Mouse (Mus musculus): ENCODE results near the gene Rac3.
"Not testable (repeated sequence)": the region's sequence is repeated elsewhere in the genome, so short reads cannot be mapped to it uniquely, and the experiment has no call there.

The Rac3 gene

DNA sequence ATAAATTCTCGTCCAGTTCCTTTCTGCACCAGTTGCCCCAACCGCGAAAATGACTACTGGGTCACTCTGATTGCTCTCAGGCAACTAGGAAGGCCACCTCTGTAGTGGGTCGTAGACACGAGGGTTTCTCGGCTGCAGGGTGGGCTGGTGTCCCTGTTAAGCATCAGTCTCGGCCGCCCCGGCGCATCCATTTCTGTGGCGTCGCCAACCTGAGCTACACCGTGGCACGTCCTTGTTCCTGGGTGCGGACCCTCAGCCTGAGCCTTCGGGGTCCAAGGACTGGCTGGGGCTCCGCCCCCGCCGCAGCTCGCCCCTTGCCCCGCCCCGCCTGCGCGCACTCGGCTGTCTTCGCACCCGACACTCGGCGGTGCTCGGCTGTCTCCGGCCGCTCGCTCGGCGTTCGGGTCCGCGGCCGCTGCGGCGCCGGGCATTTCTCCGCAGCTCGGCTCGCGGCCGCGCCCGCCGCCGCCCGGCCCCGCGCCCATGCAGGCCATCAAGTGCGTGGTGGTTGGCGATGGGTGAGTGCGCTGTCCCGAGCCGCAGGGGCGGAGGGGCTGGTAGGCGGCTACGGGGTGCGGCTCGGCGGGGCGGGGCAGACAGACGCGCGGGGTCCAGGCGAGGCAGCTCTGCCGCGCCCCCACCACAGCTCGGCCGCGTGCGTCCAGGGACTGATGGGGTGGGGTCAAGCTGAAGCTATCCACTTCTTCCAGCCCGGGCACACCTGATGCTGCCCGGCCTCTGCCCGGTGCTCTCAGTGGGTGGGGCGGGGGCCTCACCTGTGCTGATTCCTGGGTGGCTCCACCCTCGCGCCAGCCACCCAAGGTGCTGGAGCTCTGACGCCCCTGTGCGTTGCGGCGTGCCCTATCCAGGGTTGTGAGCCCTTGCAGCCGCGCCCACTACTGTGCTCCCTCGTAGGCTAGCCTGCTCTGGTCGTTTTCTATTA lies at the start of gene Rac3:
Gene Rac3 (plus strand): TSS at position 347 of the 943 bp plus-strand sequence.
- DNase-seq = peak; percentile 88

DNA sequence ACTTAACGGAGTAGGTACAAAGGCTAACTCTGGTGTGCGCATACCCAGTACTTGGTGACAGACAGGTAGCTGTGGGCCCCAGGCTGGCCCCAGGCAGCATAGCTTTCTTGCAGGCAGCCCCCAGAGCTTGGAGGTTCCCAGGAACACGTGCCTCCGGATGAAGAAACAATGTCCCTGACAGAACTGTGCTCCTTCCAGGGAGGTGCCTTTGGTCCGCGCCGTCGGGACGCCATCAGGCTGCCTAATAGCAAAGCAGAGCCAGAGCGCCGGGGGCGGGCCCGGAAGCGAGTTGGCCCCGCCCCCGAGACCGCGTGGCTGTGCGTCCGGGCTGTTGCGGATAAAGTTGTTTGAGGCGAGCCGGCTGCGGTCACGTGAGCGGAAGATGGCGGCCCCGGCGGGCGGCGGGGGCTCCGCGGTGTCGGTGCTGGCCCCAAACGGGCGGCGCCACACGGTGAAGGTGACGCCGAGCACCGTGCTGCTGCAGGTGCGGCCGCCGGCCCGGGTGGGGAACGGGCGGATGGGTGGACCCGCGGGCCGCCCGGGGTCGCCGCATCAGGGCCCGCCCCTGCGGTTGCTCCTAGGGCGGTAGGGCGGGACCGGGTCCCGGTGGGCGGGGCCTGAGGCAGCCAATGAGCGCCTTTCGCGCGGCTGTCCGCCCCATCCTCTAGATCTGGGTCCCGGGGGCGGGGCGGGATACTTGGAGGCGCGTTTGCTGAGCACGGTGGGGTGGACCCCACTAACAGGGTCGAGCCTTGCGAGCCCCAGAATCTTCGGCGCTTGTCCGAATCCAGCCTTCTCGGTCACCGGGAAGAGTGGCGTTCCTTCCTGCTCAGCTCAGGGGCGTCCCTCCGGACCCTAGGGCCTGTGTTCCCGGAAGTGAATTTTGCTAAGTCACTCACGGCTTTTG lies 48.3 kb upstream of the Rac3 start, which contains the start of gene Aspscr1:
Gene Aspscr1 (plus strand): TSS at position 287 of the 907 bp plus-strand sequence.
- peak; percentile 99 for DNase-seq

- DNase-seq = no peak
Observed at GRCm38 (mm10) chr11:120673594-120674122, 47.6 kb upstream of the Rac3 start.

GRCm38 (mm10) chr11:120675875-120676274 lies 45.4 kb upstream of the Rac3 start:
- DNase-seq = not testable (repeated sequence)

- no peak for DNase-seq
Observed at GRCm38 (mm10) chr11:120676951-120677350, 44.3 kb upstream of the Rac3 start.

GRCm38 (mm10) chr11:120679909-120680308 lies 41.4 kb upstream of the Rac3 start:
- peak; percentile 67 for DNase-seq

- DNase-seq = no peak
Observed at GRCm38 (mm10) chr11:120682683-120683082, 38.6 kb upstream of the Rac3 start.

- no peak for DNase-seq
Observed at GRCm38 (mm10) chr11:120683536-120683935, 37.7 kb upstream of the Rac3 start.

GRCm38 (mm10) chr11:120684086-120684485 lies 37.2 kb upstream of the Rac3 start:
- DNase-seq = no peak

- DNase-seq = no peak
Observed at GRCm38 (mm10) chr11:120684660-120685059, 36.6 kb upstream of the Rac3 start.

GRCm38 (mm10) chr11:120686650-120687272 lies 34.5 kb upstream of the Rac3 start:
- DNase-seq = no peak

- DNase-seq = no peak
Observed at GRCm38 (mm10) chr11:120689365-120689764, 31.9 kb upstream of the Rac3 start.

DNA sequence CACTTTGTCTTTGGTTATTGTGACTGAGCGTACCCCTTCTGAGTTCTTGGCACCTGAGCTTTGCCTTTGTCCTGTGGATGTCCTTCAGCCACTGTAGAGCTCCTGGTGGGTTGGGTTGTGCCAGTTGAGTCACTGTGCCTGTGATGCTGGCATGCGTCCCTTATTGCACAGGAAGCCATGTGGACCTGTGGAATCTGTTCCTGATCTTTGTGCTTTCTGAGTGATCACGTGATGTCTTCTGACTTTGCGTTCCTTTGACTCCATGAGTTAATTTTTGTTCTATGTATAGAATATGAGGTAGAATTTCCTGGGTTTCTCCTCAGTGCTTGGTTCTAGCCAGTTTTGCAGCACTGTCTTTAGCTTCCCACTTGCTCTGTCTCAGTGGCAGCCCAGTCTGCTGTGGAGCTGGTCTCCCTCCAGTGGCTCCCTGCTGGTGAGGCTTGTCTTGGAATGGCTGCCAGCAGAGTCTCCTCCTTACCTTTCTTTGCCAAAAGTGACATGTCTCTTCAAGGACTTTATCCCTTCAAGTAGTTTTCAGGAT lies 28.7 kb upstream of the Rac3 start:
- DNase-seq = no peak

GRCm38 (mm10) chr11:120693461-120693860 lies 27.8 kb upstream of the Rac3 start:
- no peak for DNase-seq

DNA sequence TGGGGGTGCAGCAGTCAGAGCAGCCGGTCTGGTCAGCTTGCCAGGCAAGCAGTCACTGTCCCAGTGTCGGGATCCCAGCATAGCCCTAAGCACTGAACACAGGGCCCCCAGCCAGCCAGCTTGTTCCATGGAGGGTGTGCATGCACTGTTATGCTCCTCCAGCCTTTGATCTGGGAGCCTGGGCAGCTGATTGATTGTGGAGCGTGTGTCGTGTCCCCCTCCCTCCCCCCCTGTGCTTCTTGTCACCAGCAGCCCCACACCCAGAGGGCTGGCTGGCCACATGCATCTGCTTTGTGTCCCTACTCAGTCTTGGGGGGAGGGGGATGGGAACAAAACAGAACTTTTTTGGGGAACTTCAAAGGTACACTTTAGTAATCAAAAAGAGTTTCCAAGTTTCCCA lies 26.1 kb upstream of the Rac3 start:
- no peak for DNase-seq

DNA sequence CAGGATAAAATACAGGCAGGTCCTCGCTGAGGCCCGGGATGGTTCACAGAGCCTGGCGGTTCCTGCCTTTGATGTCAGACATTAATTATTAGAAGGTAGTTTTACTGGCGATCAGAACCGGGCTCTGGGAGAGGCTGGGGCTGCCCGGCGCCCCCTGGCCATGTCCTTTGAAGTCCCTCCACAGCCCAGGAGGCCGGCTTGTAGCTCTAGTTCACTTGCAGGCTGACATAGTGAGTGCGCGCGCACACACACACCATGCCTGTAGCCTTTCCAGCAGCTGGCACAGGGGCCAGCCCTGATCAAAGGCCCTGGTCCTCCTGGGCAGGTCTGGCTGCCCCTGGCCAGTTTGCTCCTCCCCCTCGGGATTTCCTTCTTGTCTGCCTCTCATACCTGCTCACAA lies 25.6 kb upstream of the Rac3 start:
- DNase-seq = peak; percentile 72

DNA sequence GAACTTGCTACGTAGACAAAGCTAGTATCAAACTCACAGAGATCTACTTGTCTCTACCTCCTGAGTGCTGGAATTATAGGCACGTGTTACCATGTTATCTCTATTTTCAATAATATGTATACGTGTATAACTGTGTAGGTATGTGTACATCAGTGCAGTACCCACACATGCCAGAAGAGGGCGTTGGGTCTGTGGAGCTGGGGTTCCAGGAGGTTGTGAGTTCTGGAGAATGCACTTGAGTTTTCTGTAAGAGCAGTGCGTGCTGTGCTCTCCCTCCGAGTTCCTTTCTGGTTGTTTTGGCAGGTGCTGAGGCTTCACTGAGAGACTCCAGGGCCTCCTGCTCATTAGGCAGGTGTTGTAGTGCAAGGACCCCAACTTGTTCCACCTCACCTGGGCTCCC lies 24.7 kb upstream of the Rac3 start:
- DNase-seq = no peak

DNA sequence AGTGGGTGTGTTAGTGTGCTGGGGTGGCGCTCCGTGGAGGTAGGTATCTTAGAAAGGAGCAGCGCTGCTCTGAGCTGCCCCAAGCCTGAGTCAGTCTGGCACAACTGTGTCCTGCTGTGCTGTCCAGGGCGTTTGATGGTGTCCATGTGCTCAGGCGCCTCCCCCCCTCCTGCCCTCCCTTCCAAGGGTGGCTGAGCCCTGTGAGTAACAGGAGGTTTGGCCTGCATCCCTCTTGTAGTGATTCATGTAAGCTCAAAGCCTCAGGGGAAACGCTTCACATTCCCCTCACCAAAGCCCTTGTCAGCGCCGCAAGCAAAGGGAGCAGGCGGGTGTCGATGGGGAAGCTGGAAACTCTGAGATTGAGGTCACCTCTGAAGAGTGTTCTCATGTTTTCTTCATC lies 23.5 kb upstream of the Rac3 start:
- peak; percentile 58 for DNase-seq

DNA sequence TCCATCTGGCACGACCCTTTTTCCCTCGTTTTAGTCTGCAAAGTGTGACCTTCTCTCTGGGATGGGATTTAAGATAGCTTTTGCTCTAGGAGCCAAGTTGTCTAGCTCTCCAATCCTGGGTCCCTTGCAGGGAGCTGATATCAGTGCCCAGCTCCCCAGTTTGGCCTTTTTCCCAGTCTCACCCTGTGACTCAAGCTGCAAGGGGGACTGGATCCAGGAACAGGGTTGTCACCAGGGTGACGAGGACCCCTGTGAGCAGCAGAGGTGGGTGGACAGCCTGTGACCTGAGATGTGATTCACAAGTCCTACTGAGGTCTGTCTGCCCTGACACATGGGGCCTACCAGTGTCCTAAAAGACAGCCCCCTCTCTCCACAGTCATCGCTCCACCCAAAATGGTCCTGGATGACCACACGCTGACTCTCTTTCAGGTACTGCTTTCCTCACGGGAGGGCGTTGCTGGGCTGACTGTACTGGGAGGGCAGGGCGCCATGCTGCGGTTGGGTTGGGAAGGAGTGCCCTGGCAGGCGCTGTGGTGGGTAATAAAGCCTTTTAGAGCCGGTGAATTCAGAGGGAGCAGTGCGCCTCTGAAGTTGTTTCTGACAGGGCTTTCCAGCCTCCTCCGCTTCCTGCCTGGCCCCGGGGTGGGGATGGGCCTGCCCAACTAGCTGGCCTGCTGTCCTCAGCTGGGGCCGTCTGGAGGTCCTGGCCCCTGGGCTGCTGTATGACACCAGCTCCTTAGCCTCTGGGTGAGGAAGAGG lies 17.4 kb upstream of the Rac3 start:
- no peak for DNase-seq

GRCm38 (mm10) chr11:120704486-120705325 lies 16.6 kb upstream of the Rac3 start:
- DNase-seq = peak; percentile 8

DNA sequence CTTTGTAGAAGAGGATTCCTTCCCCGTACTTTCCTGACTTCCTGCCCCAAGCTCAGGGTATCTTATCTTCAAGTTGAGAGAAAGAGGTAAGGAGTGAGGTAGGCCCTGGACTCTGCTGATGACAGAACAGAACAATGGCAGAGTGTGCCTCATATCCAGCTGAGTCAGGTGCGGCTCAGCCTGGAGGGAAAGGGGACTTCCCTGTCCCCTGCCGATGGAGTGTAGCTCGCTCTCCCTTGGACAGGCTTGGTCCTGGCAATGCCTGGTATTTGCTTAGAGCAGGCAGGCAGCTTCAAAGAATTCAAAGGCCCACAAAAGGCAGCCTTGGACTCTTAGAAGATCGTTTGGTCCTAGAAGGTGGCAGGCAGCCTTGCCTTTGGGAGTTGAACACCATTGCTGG lies 15.2 kb upstream of the Rac3 start:
- no peak for DNase-seq

Data from kidney, postnatal 10 days (tissue).